Comparison of ENCODE assay signal across 15 mouse cellular contexts in the genomic region with DNA sequence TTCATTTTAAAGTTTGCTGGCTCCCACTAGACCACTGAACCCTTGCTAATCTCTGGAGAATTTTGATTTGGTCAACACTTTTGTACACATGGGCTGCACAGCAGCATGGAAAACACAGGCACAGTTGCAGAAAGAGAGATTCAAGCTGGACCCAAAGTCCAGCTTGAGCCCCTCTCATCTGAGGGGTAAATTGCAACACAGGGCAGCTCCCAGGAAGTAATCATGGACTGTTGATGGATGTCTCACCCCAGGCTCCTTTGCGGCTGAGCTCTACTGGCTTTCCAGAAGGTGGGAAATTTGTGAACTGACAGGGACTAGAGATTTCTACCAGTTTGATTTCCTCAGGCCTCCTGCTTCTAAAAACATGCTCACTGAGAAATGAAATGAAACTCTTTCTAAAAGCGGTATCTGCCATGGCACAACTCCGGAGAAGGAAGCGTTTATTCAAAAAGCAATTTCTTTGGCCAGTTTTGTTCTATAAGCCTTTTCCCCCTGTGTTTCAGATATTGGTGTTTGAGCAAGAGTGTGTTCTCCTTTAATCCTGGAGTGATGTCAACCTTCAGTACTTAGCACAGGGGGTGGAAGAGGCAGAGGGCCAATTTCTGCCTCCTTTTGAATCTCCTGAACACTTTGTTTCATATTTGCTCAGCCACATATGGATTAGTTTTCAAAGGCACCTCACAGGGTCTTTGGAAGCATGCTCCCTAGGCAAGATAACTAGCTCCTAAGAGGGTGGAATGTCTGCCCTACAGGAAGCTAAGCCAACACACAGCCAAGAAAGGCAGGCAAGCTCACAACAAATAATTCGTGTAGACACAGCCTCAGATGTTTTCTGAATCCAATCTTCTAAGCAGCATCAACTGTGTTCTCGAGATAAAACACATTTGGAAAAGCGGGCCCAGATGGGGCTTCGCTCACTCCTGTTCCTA.
DNase-seq lines count a peak whose midpoint lies in the region; ATAC-seq and TF ChIP-seq lines count a peak whose summit lies in the region.
"Had no signal": no experiment of that assay in that cellular context is flagged by ENCODE, and none has a peak within 500 bp of the region (broad histone marks: within the 10 kb centered on the region; RNA-seq: fewer than 3 reads in every experiment).

No protein-coding gene starts in this region.

- no peak for ATAC-seq in megakaryocyte, adult 5-6 weeks (ENCODE audit: poor library complexity, severe bottlenecking)
- ATAC-seq: CD4-positive, CD25-positive, alpha-beta regulatory T cell, adult 4 months; forebrain, embryonic 16.5 days had no signal

- H3K4me3 ChIP-seq in left cerebral cortex, adult 2 months: no peak overlapping the region
- H3K4me3 ChIP-seq: heart, embryonic 15.5 days; liver, embryonic 15.5 days; neural tube, embryonic 13.5 days had no signal

- no peak for TF ChIP-seq CTCF in left cerebral cortex, adult 2 months (IDR thresholded peaks at IDR 0.05)

- peak; percentile 16 to 30 for DNase-seq in left cerebral cortex, adult 2 months (ENCODE audit: extremely low spot score in 1 of 2, low spot score in 2 of 2)
- DNase-seq in left cerebral cortex, postnatal 4 days: no peak
- DNase-seq in right cerebral cortex, adult 18-20 months: peak; percentile 57
- no peak for DNase-seq in right cerebral cortex, postnatal 4 days
- DNase-seq in layer of hippocampus, adult 9-11 months: peak; percentile 20
- peak; percentile 30 for DNase-seq in yolk sac, embryonic 10.5 days (ENCODE audit: low spot score)
- DNase-seq: kidney, adult 18-20 months; thymus, postnatal 14 days had no signal

- peak overlapping the region; percentile 15 for H3K27ac ChIP-seq in left cerebral cortex, adult 2 months
- H3K27ac ChIP-seq: heart, embryonic 15.5 days; hindbrain, embryonic 14.5 days; liver, embryonic 15.5 days; neural tube, embryonic 13.5 days had no signal

- intact Hi-C loops in left cerebral cortex, adult 2 months (cut with DNase I): no loop called here
- intact Hi-C loops in left cerebral cortex, postnatal 4 days (cut with DNase I): no loop called here

Comparison
In these comparisons a context has a peak if more than half of its experiments do, and no peak if none do; other contexts are left out.
1. DNase-seq: peak in left cerebral cortex, adult 2 months (2 of 2), right cerebral cortex, adult 18-20 months (single experiment), layer of hippocampus, adult 9-11 months (single experiment) and yolk sac, embryonic 10.5 days (single experiment); none in left cerebral cortex, postnatal 4 days (single experiment) and right cerebral cortex, postnatal 4 days (single experiment).